Mouse (Mus musculus) adrenal gland, postnatal 25 days (tissue): ENCODE measurements around the gene Gm21976. TPM values are rescaled to one million over a fixed set of nuclear protein-coding genes. Genes with fewer than 3 reads are reported as not detected.

Source experiments
- DNase-seq: peaks from one replicate; pipeline ENCODE4 v3.0.0; 2021; ENCODE audit warnings: mixed read lengths
- long read RNA-seq: library from polyadenylated mRNA; stranded (forward); transcript quantifications from one replicate; pipeline ENCODE4 v2.0.0, GENCODE M21; 2021
- total RNA-seq: library from RNA; stranded (reverse); gene quantifications from 2 replicates; pipeline ENCODE4 v1.2.3, GENCODE M21; 2021

The Gm21976 gene
- total RNA-seq: not detected in 2 replicates
- long read RNA-seq: 0 reads

DNA sequence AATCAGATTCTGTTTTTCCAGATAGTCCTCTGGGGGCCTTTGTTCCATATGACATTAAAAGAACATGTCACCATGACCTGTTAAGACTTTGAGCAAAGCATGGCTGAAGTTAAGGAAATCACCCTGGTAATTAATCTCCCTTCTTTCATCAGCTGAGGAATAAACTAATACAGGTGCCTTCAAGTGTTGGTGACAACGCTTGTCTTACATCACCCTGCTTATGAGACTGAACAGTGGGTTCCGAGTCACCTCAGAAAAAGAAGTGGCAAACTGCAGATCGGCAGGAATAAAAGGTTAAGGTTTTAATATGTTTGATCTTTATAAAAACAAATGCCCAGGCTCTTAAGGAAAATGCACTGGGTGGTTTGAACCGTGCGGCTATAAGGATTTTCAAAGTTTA is at the start of gene Gm21976:
TSS of gene Gm21976 (plus strand) at position 202 of the 400 bp plus-strand sequence.
- DNase-seq: no peak

GRCm38 (mm10) chr13:98230511-98230910 is 49.2 kb upstream of the Gm21976 start:
- no peak for DNase-seq

DNA sequence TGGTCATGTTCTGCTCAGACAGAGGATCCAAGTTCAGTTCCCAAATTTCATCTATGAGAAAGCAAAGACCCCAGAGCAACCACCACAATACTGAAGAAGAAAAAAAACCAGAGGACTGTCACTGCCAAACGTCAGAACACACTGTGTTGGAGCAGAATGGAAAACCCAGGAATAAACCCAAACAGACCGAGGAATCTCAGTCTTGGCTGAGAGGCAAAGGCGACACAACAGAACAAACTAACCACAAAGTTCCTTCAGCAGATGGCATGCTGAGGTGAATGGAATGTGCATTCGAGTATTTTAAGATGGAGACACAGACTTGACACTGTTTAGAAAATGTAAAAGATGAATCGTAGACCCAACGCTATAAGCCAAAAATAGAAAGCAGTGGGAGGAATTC is 44.2 kb upstream of the Gm21976 start:
- DNase-seq: no peak

GRCm38 (mm10) chr13:98239978-98240641 is 39.6 kb upstream of the Gm21976 start:
- DNase-seq: peak; percentile 64

- DNase-seq: no peak
Measured at GRCm38 (mm10) chr13:98241531-98242282, 38.0 kb upstream of the Gm21976 start.

DNA sequence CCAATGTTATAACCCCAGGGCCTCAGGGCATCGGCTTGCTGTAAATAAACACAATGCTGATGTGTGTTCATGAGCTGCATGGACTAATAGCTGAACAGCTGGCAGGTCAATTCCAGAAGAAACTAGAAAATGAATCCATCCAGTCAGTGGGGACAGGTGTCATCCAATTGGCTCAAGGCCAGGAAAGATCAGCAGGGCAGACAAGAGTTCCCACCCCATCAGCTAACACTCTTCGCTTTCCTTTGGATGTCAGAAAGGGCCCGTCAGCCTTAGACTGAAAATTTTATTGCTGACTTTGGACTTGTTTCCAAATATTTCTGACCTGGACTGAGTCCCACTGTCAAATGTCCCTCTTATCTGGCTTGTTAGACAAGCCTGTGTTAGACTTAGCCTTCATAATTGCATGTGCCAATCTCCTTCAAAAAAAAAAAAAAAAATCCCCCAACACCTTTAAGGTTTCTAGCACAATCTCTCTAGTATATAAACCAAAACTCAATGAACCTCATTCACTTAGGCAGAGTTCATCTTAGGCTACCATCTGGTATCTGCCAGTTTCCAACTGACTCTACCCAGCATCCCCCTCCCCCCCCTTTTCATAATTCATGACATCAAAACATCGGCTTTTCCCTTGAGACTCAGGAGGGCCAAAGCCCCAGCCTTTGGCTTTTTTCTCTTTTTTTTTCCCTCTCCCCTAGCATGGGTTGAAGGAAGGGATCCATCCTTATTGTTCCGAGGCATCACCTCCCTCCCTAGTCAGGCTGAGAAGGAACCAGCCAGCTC is 34.9 kb upstream of the Gm21976 start:
- no peak for DNase-seq

DNA sequence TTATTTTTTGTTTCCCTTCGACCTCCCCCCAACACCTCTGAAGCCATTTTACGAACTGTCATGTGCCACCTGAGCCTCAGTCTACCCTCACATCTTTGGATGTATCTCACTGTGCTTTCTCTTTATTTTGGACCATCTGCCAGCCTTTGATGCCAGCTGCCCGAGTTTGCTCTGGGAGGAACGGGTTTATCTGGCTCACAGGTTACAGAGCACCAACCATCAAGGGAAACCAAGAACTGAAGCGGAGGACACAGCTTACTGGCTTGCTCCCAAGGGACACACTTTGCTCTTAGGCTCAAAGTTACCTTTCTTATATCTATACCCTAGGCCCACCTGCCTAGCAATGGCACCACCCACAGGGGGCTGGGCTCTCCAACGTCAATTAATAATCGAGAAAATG is 34.3 kb upstream of the Gm21976 start:
- DNase-seq: no peak

- DNase-seq: no peak
Measured at GRCm38 (mm10) chr13:98249594-98249993, 30.1 kb upstream of the Gm21976 start.

DNA sequence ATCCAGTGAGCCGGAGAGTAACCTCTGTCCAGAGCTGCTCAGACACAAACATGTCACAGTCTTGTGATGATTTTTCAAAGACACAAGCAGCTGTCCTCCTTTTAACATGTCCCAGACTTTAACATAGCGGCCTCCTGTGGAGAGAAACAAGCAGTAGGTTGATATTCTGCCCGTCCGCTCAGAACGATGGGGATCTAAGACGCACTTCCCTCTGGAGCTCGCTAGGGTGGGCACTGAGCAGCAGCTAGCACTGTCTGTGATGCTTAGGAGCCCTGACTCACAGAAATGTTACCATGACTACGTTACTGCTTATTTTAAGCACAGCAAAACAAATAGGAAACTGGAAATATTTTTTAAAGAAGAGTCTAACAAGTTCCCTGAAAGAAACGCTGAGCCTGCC is 24.8 kb upstream of the Gm21976 start:
- DNase-seq: no peak

DNA sequence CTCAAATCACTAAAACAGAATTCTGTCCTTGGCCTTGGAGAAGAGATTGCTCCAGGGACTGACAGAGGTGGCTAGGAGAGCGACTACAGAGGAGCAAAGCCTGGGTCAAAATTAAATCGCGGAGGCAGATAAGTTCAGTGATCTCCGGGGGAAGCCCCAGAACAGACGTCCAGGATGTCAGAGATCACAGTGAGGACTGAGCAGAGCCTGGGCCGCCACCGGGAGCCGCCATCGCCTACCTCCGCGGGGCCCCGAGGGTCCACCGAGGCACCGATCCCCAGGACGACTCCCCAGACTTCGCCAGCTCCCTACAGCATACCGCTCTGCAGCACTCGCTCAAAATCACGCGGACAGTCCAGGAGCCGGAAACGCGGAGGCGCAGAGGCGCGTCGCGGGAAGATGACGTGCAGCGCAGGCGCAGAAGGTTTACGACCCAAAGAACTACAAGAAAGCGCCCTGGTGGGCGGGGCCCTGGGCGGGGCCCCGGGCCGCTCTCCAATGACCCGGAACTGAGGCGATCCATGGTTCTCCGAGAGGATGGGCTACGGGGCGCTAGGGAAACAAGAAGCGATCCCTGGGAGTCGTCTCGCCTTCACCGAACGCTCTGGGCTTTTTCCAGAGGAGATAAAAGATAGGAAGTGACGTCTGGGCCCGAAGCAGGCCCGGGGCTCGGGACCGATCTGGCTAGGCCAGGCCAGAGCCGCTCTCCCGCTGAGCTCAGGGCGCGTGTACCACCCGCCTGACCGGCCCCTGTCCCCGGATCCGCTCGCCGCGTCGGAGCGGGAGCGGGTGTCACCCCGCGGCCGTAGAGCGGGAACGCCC is 16.8 kb upstream of the Gm21976 start, which contains the start of the genes Utp15 and Ankra2:
TSS of gene Utp15 (minus strand) at position 406 of the 822 bp plus-strand sequence.
TSS of gene Ankra2 (plus strand) at position 439 of the 822 bp plus-strand sequence.
- DNase-seq: peak; percentile 98

- no peak for DNase-seq
Measured at GRCm38 (mm10) chr13:98263458-98263987, 16.2 kb upstream of the Gm21976 start.

GRCm38 (mm10) chr13:98264111-98264510 is 15.6 kb upstream of the Gm21976 start:
- DNase-seq: no peak

DNA sequence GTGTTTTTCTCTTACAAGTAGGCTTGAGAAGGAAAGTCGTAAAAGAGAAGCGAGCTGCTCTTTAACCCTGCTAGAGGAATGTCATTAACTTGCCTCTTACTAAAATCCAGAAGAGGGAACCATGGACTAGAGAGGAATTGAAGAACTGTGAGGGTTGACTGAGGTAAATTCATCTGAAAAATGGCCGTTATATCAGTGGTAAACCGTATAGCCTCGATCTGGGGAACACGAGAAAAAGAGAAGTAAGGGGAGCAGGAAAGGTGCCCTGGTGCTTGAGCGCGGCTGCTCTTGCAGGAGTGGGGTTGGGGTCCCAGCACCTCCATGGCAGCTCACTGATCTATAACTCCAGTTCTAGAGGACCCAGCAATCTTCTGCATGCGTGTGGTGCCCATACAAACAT is 5.7 kb upstream of the Gm21976 start:
- DNase-seq: no peak

DNA sequence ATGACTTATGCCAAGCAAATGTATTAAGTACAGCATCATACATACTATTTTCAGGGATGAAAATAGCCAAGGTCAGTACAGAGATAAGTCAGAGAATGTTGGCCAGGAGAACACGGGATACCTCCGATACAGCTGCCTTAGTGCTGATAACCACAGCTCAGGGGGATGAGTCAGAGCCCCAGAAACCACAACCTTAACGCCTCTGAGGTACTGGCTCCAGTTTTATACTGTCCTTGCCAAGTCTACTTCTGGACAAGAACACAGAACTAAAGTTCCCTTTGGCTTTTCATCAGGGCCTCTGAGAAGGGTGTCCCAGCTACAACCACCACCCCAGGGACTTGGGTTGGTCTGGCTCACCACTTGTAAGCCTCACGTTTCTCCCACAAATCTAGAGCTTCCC is 4.0 kb upstream of the Gm21976 start:
- DNase-seq: peak; percentile 48

DNA sequence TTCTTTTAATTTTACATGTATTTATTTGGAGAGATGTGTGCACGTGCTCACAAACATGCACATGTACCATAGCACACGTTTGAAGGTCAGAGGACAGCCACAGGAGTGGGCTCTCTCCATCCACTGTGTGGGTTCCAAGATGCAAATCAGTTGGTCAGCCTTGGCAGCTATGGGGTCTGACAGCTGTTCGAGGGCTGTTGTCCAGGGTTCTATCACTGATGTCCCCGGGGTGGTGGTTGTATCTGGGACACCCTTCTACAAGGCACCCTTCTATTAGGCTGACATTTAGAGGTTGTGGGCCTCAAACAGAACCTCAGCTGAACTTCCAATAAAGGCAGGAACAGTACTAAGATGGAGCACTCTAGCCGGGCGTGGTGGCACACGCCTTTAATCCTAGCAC is 3.4 kb upstream of the Gm21976 start:
- DNase-seq: no peak

DNA sequence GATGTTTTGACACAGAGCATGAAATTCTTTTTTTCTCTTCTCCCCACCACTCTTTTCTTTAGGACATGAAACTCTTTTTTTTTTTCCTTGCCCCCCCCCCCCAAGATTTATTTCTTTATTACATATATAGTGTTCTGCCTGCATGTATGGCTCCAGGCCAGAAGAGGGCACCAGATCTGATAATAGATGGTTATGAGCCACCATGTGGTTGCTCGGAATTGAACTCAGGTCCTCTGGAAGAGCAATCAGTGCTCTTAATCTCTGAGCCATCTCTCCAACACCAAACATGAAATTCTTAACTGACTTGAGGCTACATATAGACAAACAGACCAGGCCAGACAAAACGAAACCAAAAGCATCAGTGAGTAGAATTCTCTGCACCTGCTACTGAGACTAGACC is 2.2 kb upstream of the Gm21976 start:
- no peak for DNase-seq

DNA sequence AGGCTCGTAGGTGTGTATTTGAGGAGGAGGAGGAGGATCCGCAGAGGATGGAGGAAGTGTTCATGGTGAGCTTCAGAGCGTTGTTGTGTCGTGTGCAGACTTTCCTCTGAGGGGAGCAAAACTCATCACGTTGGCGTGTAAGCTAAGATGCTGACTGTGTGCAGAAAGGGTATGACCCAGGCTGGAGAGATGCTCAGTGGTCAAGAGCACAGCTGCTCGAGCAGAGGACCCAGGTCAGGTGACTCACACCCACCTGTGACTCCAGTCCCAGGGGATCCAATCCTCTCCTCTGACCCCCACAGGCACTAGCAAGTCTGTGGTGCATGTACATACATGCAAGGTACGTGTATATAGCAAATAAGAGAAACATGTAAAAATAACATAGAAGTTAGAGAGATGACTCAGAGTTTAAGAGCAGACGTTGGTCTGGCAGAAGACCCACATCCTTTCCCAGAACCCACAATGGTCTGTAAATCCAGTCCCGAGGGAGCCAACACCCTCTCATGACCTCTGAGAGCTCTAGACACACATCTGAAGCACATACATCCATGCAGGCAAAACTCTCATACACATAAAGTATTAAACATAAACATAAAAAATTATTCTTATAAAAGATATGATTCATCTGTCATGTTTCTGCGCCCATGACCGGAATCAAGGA is 1.4 kb downstream of the Gm21976 start:
- DNase-seq: no peak

- no peak for DNase-seq
Measured at GRCm38 (mm10) chr13:98290719-98291118, 11.0 kb downstream of the Gm21976 start.

GRCm38 (mm10) chr13:98291712-98292111 is 12.0 kb downstream of the Gm21976 start:
- DNase-seq: no peak

- DNase-seq: no peak
Measured at GRCm38 (mm10) chr13:98296072-98296471, 16.4 kb downstream of the Gm21976 start.

DNA sequence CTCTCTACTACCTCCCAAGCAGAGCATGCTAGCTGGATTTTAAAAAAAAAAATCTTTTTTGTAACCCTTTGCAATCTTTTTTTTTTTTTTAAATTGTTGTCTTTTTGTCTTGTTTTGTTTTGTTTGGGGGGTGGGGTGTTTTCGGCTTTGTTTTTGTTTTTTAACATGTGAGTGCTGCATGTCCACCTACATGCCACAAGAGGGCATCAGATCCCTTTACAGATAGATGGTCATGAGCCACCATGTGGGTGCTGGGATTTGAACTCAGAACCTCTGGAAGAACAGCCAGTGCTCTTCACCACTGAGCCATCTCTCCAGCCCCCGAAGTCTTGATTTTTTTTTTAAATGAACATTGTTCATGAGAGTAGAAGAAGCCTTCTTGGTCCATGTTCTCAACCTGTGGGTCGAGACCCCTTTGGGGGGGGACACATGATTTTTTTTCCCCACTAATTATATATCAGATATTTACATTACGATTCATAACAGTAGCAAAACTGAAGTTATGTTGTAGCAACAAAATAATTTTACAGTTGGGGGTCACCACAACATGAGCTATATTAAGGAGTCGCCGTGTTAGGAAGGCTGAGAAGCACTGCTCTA is 18.3 kb downstream of the Gm21976 start:
- DNase-seq: no peak
